Mouse (Mus musculus): ENCODE results near the gene Olfr764-ps1. TPM values are rescaled to one million over a fixed set of nuclear protein-coding genes. Genes with fewer than 3 reads are reported as not detected.
"Not testable (repeated sequence)": the region's sequence is repeated elsewhere in the genome, so short reads cannot be mapped to it uniquely, and the experiment has no call there.

Olfr764-ps1 gene
- not detected in 3 replicates for total RNA-seq (2017)

- no peak for ATAC-seq (replicated peaks; ENCODE audit: insufficient number of reproducible peaks, low FRiP score, low TSS enrichment, poor library complexity, severe bottlenecking)
Observed at GRCm38 (mm10) chr10:129039796-129040195, at the start of gene Olfr764-ps1. Olfr764-ps1 (minus strand) TSS chr10:129039896.

- ATAC-seq (replicated peaks; ENCODE audit: insufficient number of reproducible peaks, low FRiP score, low TSS enrichment, poor library complexity, severe bottlenecking): not testable (repeated sequence)
Observed at GRCm38 (mm10) chr10:129082810-129083209, 43.1 kb upstream of the Olfr764-ps1 start, which contains the start of gene Olfr767. Olfr767 (minus strand) TSS chr10:129082910.

- no peak for ATAC-seq (replicated peaks; ENCODE audit: insufficient number of reproducible peaks, low FRiP score, low TSS enrichment, poor library complexity, severe bottlenecking)
Observed at GRCm38 (mm10) chr10:129068877-129069276, 29.2 kb upstream of the Olfr764-ps1 start, which contains the start of gene Olfr766-ps1. Olfr766-ps1 (minus strand) TSS chr10:129068977.

- not testable (repeated sequence) for ATAC-seq (replicated peaks; ENCODE audit: insufficient number of reproducible peaks, low FRiP score, low TSS enrichment, poor library complexity, severe bottlenecking)
Observed at GRCm38 (mm10) chr10:129049898-129050297, 10.2 kb upstream of the Olfr764-ps1 start, which contains the start of gene Olfr765. Olfr765 (minus strand) TSS chr10:129049998.

- no peak for ATAC-seq (replicated peaks; ENCODE audit: insufficient number of reproducible peaks, low FRiP score, low TSS enrichment, poor library complexity, severe bottlenecking)
Observed at GRCm38 (mm10) chr10:129028343-129028742, 11.4 kb downstream of the Olfr764-ps1 start.

GRCm38 (mm10) chr10:129026018-129026662 lies 13.6 kb downstream of the Olfr764-ps1 start:
- ATAC-seq (replicated peaks; ENCODE audit: insufficient number of reproducible peaks, low FRiP score, low TSS enrichment, poor library complexity, severe bottlenecking): no peak

- no peak for ATAC-seq (replicated peaks; ENCODE audit: insufficient number of reproducible peaks, low FRiP score, low TSS enrichment, poor library complexity, severe bottlenecking)
Observed at GRCm38 (mm10) chr10:129023319-129023718, 16.4 kb downstream of the Olfr764-ps1 start.

- no peak for ATAC-seq (replicated peaks; ENCODE audit: insufficient number of reproducible peaks, low FRiP score, low TSS enrichment, poor library complexity, severe bottlenecking)
Observed at GRCm38 (mm10) chr10:129014477-129014876, 25.2 kb downstream of the Olfr764-ps1 start.

GRCm38 (mm10) chr10:129011511-129011910 lies 28.2 kb downstream of the Olfr764-ps1 start:
- ATAC-seq (replicated peaks; ENCODE audit: insufficient number of reproducible peaks, low FRiP score, low TSS enrichment, poor library complexity, severe bottlenecking): not testable (repeated sequence)

- no peak for ATAC-seq (replicated peaks; ENCODE audit: insufficient number of reproducible peaks, low FRiP score, low TSS enrichment, poor library complexity, severe bottlenecking)
Observed at GRCm38 (mm10) chr10:129010288-129010841, 29.3 kb downstream of the Olfr764-ps1 start, which contains the start of gene Olfr763. Olfr763 (plus strand) TSS chr10:129010791.

GRCm38 (mm10) chr10:129004032-129004920 lies 35.4 kb downstream of the Olfr764-ps1 start:
- no peak for ATAC-seq (replicated peaks; ENCODE audit: insufficient number of reproducible peaks, low FRiP score, low TSS enrichment, poor library complexity, severe bottlenecking)

GRCm38 (mm10) chr10:128996523-128997040 lies 43.1 kb downstream of the Olfr764-ps1 start:
- ATAC-seq (replicated peaks; ENCODE audit: insufficient number of reproducible peaks, low FRiP score, low TSS enrichment, poor library complexity, severe bottlenecking): no peak

- no peak for ATAC-seq (replicated peaks; ENCODE audit: insufficient number of reproducible peaks, low FRiP score, low TSS enrichment, poor library complexity, severe bottlenecking)
Observed at GRCm38 (mm10) chr10:128995796-128996195, 43.9 kb downstream of the Olfr764-ps1 start.

GRCm38 (mm10) chr10:128990994-128991393 lies 48.7 kb downstream of the Olfr764-ps1 start:
- no peak for ATAC-seq (replicated peaks; ENCODE audit: insufficient number of reproducible peaks, low FRiP score, low TSS enrichment, poor library complexity, severe bottlenecking)

- not testable (repeated sequence) for ATAC-seq (replicated peaks; ENCODE audit: insufficient number of reproducible peaks, low FRiP score, low TSS enrichment, poor library complexity, severe bottlenecking)
Observed at GRCm38 (mm10) chr10:128990129-128990850, 49.4 kb downstream of the Olfr764-ps1 start.

- not testable (repeated sequence) for ATAC-seq (replicated peaks; ENCODE audit: insufficient number of reproducible peaks, low FRiP score, low TSS enrichment, poor library complexity, severe bottlenecking)
Observed at GRCm38 (mm10) chr10:128989131-128989530, 50.6 kb downstream of the Olfr764-ps1 start, which contains the start of gene Olfr9. Olfr9 (plus strand) TSS chr10:128989431.
